In the genomic region with DNA sequence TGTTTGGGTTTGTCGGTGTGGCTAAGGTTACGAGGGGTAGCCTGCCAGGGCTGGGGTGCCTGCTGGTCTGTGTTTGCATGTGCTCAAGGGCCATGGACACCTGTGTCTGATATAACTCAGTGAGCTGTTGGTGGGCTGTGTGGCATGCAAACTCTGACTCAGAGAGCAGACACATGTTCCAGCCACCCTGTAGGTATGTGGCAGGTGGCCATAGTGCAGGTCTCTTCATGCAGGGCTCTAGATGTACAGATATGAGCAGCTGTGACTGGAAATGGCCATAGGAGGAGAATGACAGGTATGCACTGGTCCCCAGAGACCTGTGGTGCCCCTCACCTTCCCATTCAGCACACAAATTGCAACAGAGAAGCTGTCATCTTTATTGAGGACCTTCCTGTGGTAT, we compare ENCODE assay signal across 21 mouse cellular contexts. TPM values are rescaled to one million over a fixed set of nuclear protein-coding genes. Genes with fewer than 3 reads are reported as not detected.
"Had no signal": no experiment of that assay in that cellular context is flagged by ENCODE, and none has a peak within 500 bp of the region (broad histone marks: within the 10 kb centered on the region; RNA-seq: fewer than 3 reads in every experiment).

No protein-coding gene starts in this region.

- H3K4me3 ChIP-seq: left cerebral cortex, adult 2 months; liver, embryonic 13.5 days had no signal

- H3K4me2 ChIP-seq: liver, embryonic 13.5 days; midbrain, embryonic 11.5 days had no signal

- H3K9me3 ChIP-seq: liver, embryonic 13.5 days had no signal

- DNase-seq: kidney, adult 2 months; kidney, postnatal 36 days; layer of hippocampus, postnatal 36 days; liver, embryonic 13.5 days; lung, adult 2 months; lung, postnatal 14 days; lung, postnatal 4 days; thymus, adult 18-20 months; thymus, postnatal 36 days had no signal

- ATAC-seq: intestine, postnatal 0 days; midbrain, embryonic 16.5 days had no signal

- H3K9ac ChIP-seq: liver, embryonic 13.5 days had no signal

- H3K27ac ChIP-seq: kidney, postnatal 0 days; left cerebral cortex, adult 2 months; liver, embryonic 13.5 days had no signal

- H3K27me3 ChIP-seq: liver, embryonic 13.5 days had no signal

RNA-seq across cellular contexts. Expression of a gene that starts 0.6 kb away (rescaled TPM):
- polyA plus RNA-seq: kidney, postnatal 0 days; limb, embryonic 11.5 days; liver, adult 2 months; liver, embryonic 13.5 days; liver, embryonic 16.5 days; lung, adult 2 months; lung, embryonic 16.5 days; neural tube, embryonic 11.5 days; neural tube, embryonic 14.5 days; testis, adult 2 months had no signal
